Mouse (Mus musculus): ENCODE results near the gene Rspry1.

- TF ChIP-seq CTCF (IDR thresholded peaks at IDR 0.05) (peak; percentile 21), EP300 (IDR thresholded peaks at IDR 0.05) (no peak)
Observed at GRCm38 (mm10) chr8:94641938-94642337, 40.2 kb downstream of the Rspry1 start.
